ENCODE assay signal across 8 mouse cellular contexts in the genomic region with DNA sequence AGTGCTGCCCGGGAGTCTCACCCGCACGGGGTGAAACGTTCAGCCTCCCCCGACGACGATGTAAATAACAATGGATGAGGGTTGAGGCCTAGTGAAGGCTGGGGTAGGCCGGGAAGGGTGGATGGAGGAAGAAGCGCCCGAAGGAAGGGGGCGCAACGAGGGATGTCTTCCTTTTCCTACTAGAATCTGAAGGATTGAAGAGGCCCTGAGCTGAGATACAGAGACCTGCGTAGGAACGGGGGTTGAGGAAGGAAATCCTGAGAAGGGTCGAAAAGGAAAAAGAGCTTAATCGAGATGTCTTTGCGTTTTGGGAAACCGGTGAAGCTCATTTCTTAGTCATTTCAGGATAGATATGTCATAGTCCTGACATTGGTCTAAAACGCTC. TPM values are rescaled to one million over a fixed set of nuclear protein-coding genes. Genes with fewer than 3 reads are reported as not detected.
A peak's percentile ranks its signal among the peaks of the same experiment; 100 is the strongest.
DNase-seq lines count a peak whose midpoint lies in the region; ATAC-seq and TF ChIP-seq lines count a peak whose summit lies in the region.

No protein-coding gene starts in this region.

- no peak for TF ChIP-seq RAD21 in CH12.LX (IDR thresholded peaks at IDR 0.05; ENCODE audit: low read depth, low read length)

- ATAC-seq in forebrain, embryonic 14.5 days, result peak; percentile 84
- peak; percentile 63 for ATAC-seq in liver, embryonic 16.5 days (ENCODE audit: low read depth)

- no peaks in the 10 kb centered on the region for H3K27me3 ChIP-seq in CH12.LX (replicated peaks)
- H3K27me3 ChIP-seq in forebrain, embryonic 14.5 days (replicated peaks; ENCODE audit: control insufficient read depth, insufficient read depth, low read length), result no peaks in the 10 kb centered on the region
- H3K27me3 ChIP-seq in liver, embryonic 16.5 days (ENCODE audit: control insufficient read depth, insufficient read depth, low read depth, low read length), result no peaks in the 10 kb centered on the region

- peak; percentile 17 for DNase-seq in embryo, embryonic 10 days (ENCODE audit: low spot score)
- no peak for DNase-seq in embryo, embryonic 10.5 days (ENCODE audit: low spot score)
- no peak for DNase-seq in CH12.LX (ENCODE audit: extremely low read depth)
- DNase-seq in forebrain, embryonic 14.5 days (ENCODE audit: low spot score), result peak; percentile 82
- DNase-seq in adrenal gland, postnatal 4 days (ENCODE audit: low spot score in 2 of 2), result no peak
- DNase-seq in layer of hippocampus, postnatal 14 days (ENCODE audit: low spot score in 2 of 2), result no peak
- DNase-seq in kidney, postnatal 10 days, result no peak

- H3K9me3 ChIP-seq in CH12.LX (replicated peaks; ENCODE audit: low read length), result no peaks in the 10 kb centered on the region
- no peaks in the 10 kb centered on the region for H3K9me3 ChIP-seq in forebrain, embryonic 14.5 days (replicated peaks; ENCODE audit: control insufficient read depth, low read length)
- H3K9me3 ChIP-seq in liver, embryonic 16.5 days (replicated peaks; ENCODE audit: control insufficient read depth, low read length), result no peaks in the 10 kb centered on the region

- peak overlapping the region; percentile 70 to 80 (median 70) for H3K4me3 ChIP-seq in CH12.LX (replicated peaks in 1 of 3; ENCODE audit: low read depth in 2 of 3, low read length in 2 of 3, poor library complexity in 1 of 3)
- peak overlapping the region; percentile 60 for H3K4me3 ChIP-seq in forebrain, embryonic 14.5 days (ENCODE audit: low read depth, low read length)
- peak overlapping the region; percentile 69 for H3K4me3 ChIP-seq in liver, embryonic 16.5 days (ENCODE audit: low read depth, low read length)

- peak overlapping the region; percentile 54 for H3K27ac ChIP-seq in CH12.LX (ENCODE audit: insufficient read depth, low read depth)
- peak overlapping the region; percentile 96 for H3K27ac ChIP-seq in forebrain, embryonic 14.5 days (ENCODE audit: low read depth, low read length)
- H3K27ac ChIP-seq in liver, embryonic 16.5 days (ENCODE audit: low read length), result peak overlapping the region; percentile 41

- TF ChIP-seq POLR2A in CH12.LX (IDR thresholded peaks at IDR 0.05; ENCODE audit: low read depth, low read length), result no peak

- H3K9ac ChIP-seq in CH12.LX (ENCODE audit: insufficient read depth, low read depth), result peak overlapping the region; percentile 86
- H3K9ac ChIP-seq in forebrain, embryonic 14.5 days (ENCODE audit: low read length), result peak overlapping the region; percentile 77
- peak overlapping the region; percentile 72 for H3K9ac ChIP-seq in liver, embryonic 16.5 days (ENCODE audit: low read depth, low read length)

- in situ Hi-C loops in CH12.LX (cut with MboI; ENCODE audit: low pct_ligation_motif_present, low pct_unique_long_range_greater_than_20kb, low sequenced_read_pairs), result no loop called here

- TF ChIP-seq CTCF in CH12.LX (conservative IDR thresholded peaks at IDR 0.05 in 1 of 2, IDR thresholded peaks at IDR 0.05 in 1 of 2; ENCODE audit: low read depth in 2 of 2, low read length in 2 of 2), result peak in 1 of 2 experiments; percentile 35; a peak in 2 of 4 replicates

- H3K36me3 ChIP-seq in CH12.LX (replicated peaks in 1 of 2; ENCODE audit: control insufficient read depth in 1 of 2, insufficient read depth in 1 of 2, low read length in 1 of 2), result peaks cover 0 to 8% of the 10 kb centered on the region in 2 experiments
- no peaks in the 10 kb centered on the region for H3K36me3 ChIP-seq in forebrain, embryonic 14.5 days (ENCODE audit: control insufficient read depth, insufficient read depth, low read length)
- no peaks in the 10 kb centered on the region for H3K36me3 ChIP-seq in liver, embryonic 16.5 days (ENCODE audit: control insufficient read depth, insufficient read depth)

- dilution Hi-C loops in CH12.LX (cut with MboI; ENCODE audit: extremely low pct_ligation_motif_present, extremely low pct_unique_long_range_greater_than_20kb, low sequenced_read_pairs), result no loop called here

- under 1% methylated on average over 19 of the region's 19 CpGs for WGBS in forebrain, embryonic 14.5 days
- WGBS in liver, embryonic 16.5 days (ENCODE audit: insufficient replicate concordance), result 0% methylated on average over 19 of the region's 19 CpGs

- TF ChIP-seq EP300 in CH12.LX (IDR thresholded peaks at IDR 0.05; ENCODE audit: low read length), result no peak

- H3K4me2 ChIP-seq in CH12.LX (ENCODE audit: insufficient read depth, low read depth, poor library complexity, severe bottlenecking), result peak overlapping the region; percentile 55; the same call in 1 of the 2 replicates
- peak overlapping the region; percentile 64 for H3K4me2 ChIP-seq in forebrain, embryonic 14.5 days (ENCODE audit: low read length)
- peak overlapping the region; percentile 81 for H3K4me2 ChIP-seq in liver, embryonic 16.5 days (ENCODE audit: low read depth, low read length)

- H3K79me2 ChIP-seq in CH12.LX (replicated peaks; ENCODE audit: control insufficient read depth, extremely low read depth, insufficient read depth, poor library complexity, severe bottlenecking), result peaks cover 35% of the 10 kb centered on the region

- H3K4me1 ChIP-seq in CH12.LX (ENCODE audit: control insufficient read depth in 1 of 2, insufficient read depth in 2 of 2), result peaks cover 2 to 24% of the 10 kb centered on the region in 2 experiments; a peak in 3 of 4 replicates
- H3K4me1 ChIP-seq in forebrain, embryonic 14.5 days (ENCODE audit: control insufficient read depth, insufficient read depth, low read length), result peaks cover 18% of the 10 kb centered on the region
- peaks cover 22% of the 10 kb centered on the region for H3K4me1 ChIP-seq in liver, embryonic 16.5 days (ENCODE audit: control insufficient read depth, low read depth, low read length)

TF ChIP-seq in CH12.LX, 34 proteins besides CTCF, POLR2A, EP300 and RAD21 (continues in another document):
- TF ChIP-seq ELF1 (IDR thresholded peaks at IDR 0.05; ENCODE audit: low read depth, low read length) (peak; percentile 19; the same call in 1 of the 2 replicates), PAX5 (IDR thresholded peaks at IDR 0.05; ENCODE audit: low read length) (no peak), MAZ (IDR thresholded peaks at IDR 0.05; ENCODE audit: low read depth, low read length) (peak; percentile 10; the same call in 1 of the 2 replicates), ZC3H11A (IDR thresholded peaks at IDR 0.05; ENCODE audit: low read depth, low read length) (no peak), MAX (IDR thresholded peaks at IDR 0.05; ENCODE audit: low read length) (peak; percentile 55; the same call in 1 of the 2 replicates), NELFE (IDR thresholded peaks at IDR 0.05; ENCODE audit: low read depth, low read length) (no peak), POLR2AphosphoS2 (IDR thresholded peaks at IDR 0.05; ENCODE audit: low read depth, low read length) (no peak; the same call in 1 of the 2 replicates), E2F4 (IDR thresholded peaks at IDR 0.05; ENCODE audit: insufficient replicate concordance, low read depth, low read length) (no peak), HCFC1 (IDR thresholded peaks at IDR 0.05; ENCODE audit: low read depth, low read length) (no peak), TBP (conservative IDR thresholded peaks at IDR 0.05; ENCODE audit: low read depth, low read length) (no peak), NRF1 (IDR thresholded peaks at IDR 0.05; ENCODE audit: low read depth, low read length) (peak; percentile 4; the same call in 1 of the 2 replicates), USF1 (IDR thresholded peaks at IDR 0.05; ENCODE audit: low read depth, low read length) (no peak), KAT2A (IDR thresholded peaks at IDR 0.05; ENCODE audit: insufficient replicate concordance, low read length) (no peak), SMC3 (IDR thresholded peaks at IDR 0.05; ENCODE audit: low read depth, low read length) (no peak), JUND (conservative IDR thresholded peaks at IDR 0.05; ENCODE audit: low read depth, low read length) (peak; percentile 46; the same call in 1 of the 2 replicates), MYC (IDR thresholded peaks at IDR 0.05; ENCODE audit: low read depth, low read length) (0 out of 2 replicates have a peak, but pooled peaks have one; percentile 41), ZNF384 (IDR thresholded peaks at IDR 0.05; ENCODE audit: low read depth, low read length) (no peak), SIN3A (IDR thresholded peaks at IDR 0.05; ENCODE audit: low read length) (peak; percentile 58; the same call in 1 of the 2 replicates), MAFK (IDR thresholded peaks at IDR 0.05; ENCODE audit: insufficient replicate concordance, low read length) (no peak), BHLHE40 (IDR thresholded peaks at IDR 0.05; ENCODE audit: low read depth, low read length) (no peak), CHD2 (IDR thresholded peaks at IDR 0.05; ENCODE audit: low read length) (no peak), IRF4 (IDR thresholded peaks at IDR 0.05; ENCODE audit: low read depth, low read length) (peak; percentile 58), TCF12 (IDR thresholded peaks at IDR 0.05; ENCODE audit: low read depth, low read length) (no peak)

RNA-seq across cellular contexts. Expression of gene Gm4353, which starts 9.0 kb away (rescaled TPM):
- total RNA-seq in CH12.LX (2012; rRNA removed) (2.0 and 3.1 TPM in 2 replicates), CH12.LX (2014; rRNA removed) (30.0 and 34.1 TPM in 2 replicates)
- 0.74 TPM in 2 replicates for polyA plus RNA-seq in CH12.LX (2012; ENCODE audit: insufficient read length, low read depth)
- polyA plus RNA-seq in forebrain, embryonic 14.5 days (2014; fragmentation: Nextera tagmentation; extraction: Ambion mirVana), result 0.96 and 1.4 TPM in 2 replicates
- polyA plus RNA-seq in liver, embryonic 16.5 days (2015; fragmentation: Nextera tagmentation; extraction: Ambion mirVana), result 0.19 and 0.26 TPM in 2 replicates
- 1 to 10 TPM; 2.4 to 2.5 TPM for total RNA-seq in adrenal gland, postnatal 4 days (2021)
- total RNA-seq in layer of hippocampus, postnatal 14 days (2021), result 1 to 10 TPM; 2.9 to 4.3 TPM

RNA-seq across cellular contexts. Expression of gene 1110004F10Rik, which starts 54.3 kb away (rescaled TPM):
- total RNA-seq in CH12.LX (2012; rRNA removed), result 120 and 129 TPM in 2 replicates
- 262 and 274 TPM in 2 replicates for total RNA-seq in CH12.LX (2014; rRNA removed)
- 196 and 274 TPM in 2 replicates for polyA plus RNA-seq in CH12.LX (2012; ENCODE audit: insufficient read length, low read depth)
- polyA plus RNA-seq in forebrain, embryonic 14.5 days (2014; fragmentation: Nextera tagmentation; extraction: Ambion mirVana), result 425 and 434 TPM in 2 replicates
- 83.8 and 93.1 TPM in 2 replicates for polyA plus RNA-seq in liver, embryonic 16.5 days (2015; fragmentation: Nextera tagmentation; extraction: Ambion mirVana)
- total RNA-seq in adrenal gland, postnatal 4 days (2021), result 100 to 1,000 TPM; 132 to 137 TPM
- total RNA-seq in layer of hippocampus, postnatal 14 days (2021), result 100 to 1,000 TPM; 116 to 117 TPM

RNA-seq across cellular contexts. Expression of gene Sox6, which starts 54.9 kb away (rescaled TPM):
- total RNA-seq in CH12.LX (2012; rRNA removed) (1.0 and 1.3 TPM in 2 replicates), CH12.LX (2014; rRNA removed) (0.09 and 0.11 TPM in 2 replicates)
- polyA plus RNA-seq in CH12.LX (2012; ENCODE audit: insufficient read length, low read depth), result 0.78 and 0.90 TPM in 2 replicates
- polyA plus RNA-seq in forebrain, embryonic 14.5 days (2014; fragmentation: Nextera tagmentation; extraction: Ambion mirVana), result 78.4 and 84.9 TPM in 2 replicates
- 84.8 and 86.7 TPM in 2 replicates for polyA plus RNA-seq in liver, embryonic 16.5 days (2015; fragmentation: Nextera tagmentation; extraction: Ambion mirVana)
- total RNA-seq in adrenal gland, postnatal 4 days (2021), result 10 to 100 TPM; 17.1 to 18.1 TPM
- 10 to 100 TPM; 38.8 to 39.1 TPM for total RNA-seq in layer of hippocampus, postnatal 14 days (2021)

Comparison
In these comparisons a context has a peak if more than half of its experiments do, and no peak if none do; other contexts are left out.
1. DNase-seq: peak in embryo, embryonic 10 days (single experiment) and forebrain, embryonic 14.5 days (single experiment); none in embryo, embryonic 10.5 days (single experiment), CH12.LX (single experiment), adrenal gland, postnatal 4 days (0 of 2), layer of hippocampus, postnatal 14 days (0 of 2) and kidney, postnatal 10 days (single experiment).
2. H3K27ac ChIP-seq: peak in every context shown above with its lines; median percentile 96 in forebrain, embryonic 14.5 days; 54 in CH12.LX; 41 in liver, embryonic 16.5 days.
3. RNA of gene Sox6, which starts 54.9 kb away (total RNA-seq): 38.8 to 39.1 TPM in layer of hippocampus, postnatal 14 days and 17.1 to 18.1 TPM in adrenal gland, postnatal 4 days; 0.09 to 1.3 TPM in CH12.LX; every median in the first group is over 4 times any median in the second.
4. Peak in every context shown above with its lines, with median percentiles within 50 percentile points of each other: H3K4me2 ChIP-seq, H3K4me3 ChIP-seq and H3K9ac ChIP-seq.